Mouse (Mus musculus): Measurements from ENCODE around the gene Kcna10.

GRCm38 (mm10) chr3:107207625-107208253, 24.9 kb downstream of the Kcna10 start:
- no peak for TF ChIP-seq CTCF (IDR thresholded peaks at IDR 0.05; ENCODE audit: borderline replicate concordance, insufficient read depth, low read depth, low read length)
- no peak for TF ChIP-seq POLR2A (IDR thresholded peaks at IDR 0.05; ENCODE audit: borderline replicate concordance, insufficient read depth, low read length)
